22 mouse cellular contexts compared by ENCODE assay signal in the genomic region with DNA sequence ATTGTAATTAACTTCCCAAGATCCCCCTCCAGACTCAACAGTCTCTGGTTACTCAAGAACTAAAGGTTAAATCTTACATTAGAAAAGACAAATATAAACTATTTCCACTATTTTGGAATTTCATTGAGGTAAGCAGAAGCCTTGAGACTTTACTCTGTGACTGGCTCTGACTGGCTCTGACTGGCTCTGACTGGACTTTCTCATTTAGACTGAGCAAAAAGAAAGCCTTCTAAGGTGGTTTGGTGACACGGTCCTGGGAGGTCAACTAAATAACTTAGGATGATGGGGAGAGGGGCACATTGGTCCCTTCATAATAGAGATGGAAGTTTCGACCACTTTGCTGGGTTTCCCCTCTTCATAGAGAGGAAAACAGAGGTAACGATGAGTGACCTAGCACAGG.
DNase-seq lines count a peak whose midpoint lies in the region; ATAC-seq lines count a peak whose summit lies in the region.
"Had no signal": no experiment of that assay in that cellular context is flagged by ENCODE, and none has a peak within 500 bp of the region (broad histone marks: within the 10 kb centered on the region; RNA-seq: fewer than 3 reads in every experiment).

No protein-coding gene starts in this region.

- peaks cover 68% of the 10 kb centered on the region for H3K27me3 ChIP-seq in kidney, embryonic 16.5 days (ENCODE audit: insufficient read depth, low read length)
- peaks cover 73% of the 10 kb centered on the region for H3K27me3 ChIP-seq in midbrain, embryonic 11.5 days (ENCODE audit: control insufficient read depth, insufficient read depth, low read length)
- H3K27me3 ChIP-seq in midbrain, embryonic 13.5 days, result peaks cover 98% of the 10 kb centered on the region
- peaks cover 43% of the 10 kb centered on the region for H3K27me3 ChIP-seq in limb, embryonic 10.5 days (ENCODE audit: low read depth, poor library complexity, severe bottlenecking)

- DNase-seq in kidney, postnatal 10 days, result no peak
- peak; percentile 61 for DNase-seq in midbrain, embryonic 11.5 days (ENCODE audit: low spot score, missing footprints)
- peak; percentile 39 for DNase-seq in ZHBTc4 (ENCODE audit: low read depth, low spot score)
- no peak for DNase-seq in limb, embryonic 10.5 days (ENCODE audit: low spot score)
- DNase-seq in spleen, postnatal 4 days (ENCODE audit: low spot score in 2 of 2), result no peak
- DNase-seq in layer of hippocampus, adult 11-12 months (ENCODE audit: low spot score), result no peak
- DNase-seq: adrenal gland, adult 2 months; adrenal gland, adult 8-10 months; adrenal gland, postnatal 10 days; adrenal gland, postnatal 14 days; adrenal gland, postnatal 25 days; adrenal gland, postnatal 36 days; B cell, adult 2 months; cerebellum, adult 11 months; cerebellum, adult 11-12 months; cerebellum, adult 18-20 months had no signal

- H3K9ac ChIP-seq in kidney, embryonic 16.5 days (replicated peaks; ENCODE audit: low read length), result no peak overlapping the region
- H3K9ac ChIP-seq in midbrain, embryonic 11.5 days (ENCODE audit: low read length), result no peak overlapping the region
- no peak overlapping the region for H3K9ac ChIP-seq in midbrain, embryonic 13.5 days (replicated peaks)

- WGBS in kidney, embryonic 16.5 days, result 72% methylated on average over 3 of the region's 3 CpGs
- WGBS in midbrain, embryonic 11.5 days, result 77% methylated on average over 3 of the region's 3 CpGs
- 82% methylated on average over 3 of the region's 3 CpGs for WGBS in midbrain, embryonic 13.5 days
- 80% methylated on average over 3 of the region's 3 CpGs for WGBS in limb, embryonic 10.5 days

- no peaks in the 10 kb centered on the region for H3K36me3 ChIP-seq in kidney, embryonic 16.5 days (ENCODE audit: insufficient read depth, low read length)
- H3K36me3 ChIP-seq in midbrain, embryonic 11.5 days (ENCODE audit: control insufficient read depth, insufficient read depth, low read length), result no peaks in the 10 kb centered on the region
- no peaks in the 10 kb centered on the region for H3K36me3 ChIP-seq in midbrain, embryonic 13.5 days
- H3K36me3 ChIP-seq in limb, embryonic 10.5 days, result no peaks in the 10 kb centered on the region
- H3K36me3 ChIP-seq: G1E had no signal

- H3K4me3 ChIP-seq in kidney, embryonic 16.5 days (ENCODE audit: low read length), result no peak overlapping the region
- H3K4me3 ChIP-seq in midbrain, embryonic 11.5 days (ENCODE audit: low read depth, low read length), result no peak overlapping the region
- H3K4me3 ChIP-seq in midbrain, embryonic 13.5 days (replicated peaks), result no peak overlapping the region
- no peak overlapping the region for H3K4me3 ChIP-seq in limb, embryonic 10.5 days

- H3K4me2 ChIP-seq in kidney, embryonic 16.5 days (replicated peaks; ENCODE audit: low read depth, low read length), result no peak overlapping the region
- no peak overlapping the region for H3K4me2 ChIP-seq in midbrain, embryonic 11.5 days
- H3K4me2 ChIP-seq in midbrain, embryonic 13.5 days (replicated peaks), result no peak overlapping the region

- H3K27ac ChIP-seq in kidney, embryonic 16.5 days (ENCODE audit: low read length), result no peak overlapping the region
- H3K27ac ChIP-seq in midbrain, embryonic 11.5 days (ENCODE audit: low read depth, low read length), result no peak overlapping the region
- H3K27ac ChIP-seq in midbrain, embryonic 13.5 days, result no peak overlapping the region
- H3K27ac ChIP-seq in limb, embryonic 10.5 days, result peak overlapping the region; percentile 44

- peak; percentile 67; the same call in 1 of the 2 replicates for ATAC-seq in kidney, embryonic 16.5 days (ENCODE audit: low FRiP score, low TSS enrichment)
- no peak for ATAC-seq in midbrain, embryonic 11.5 days (ENCODE audit: low FRiP score)
- no peak for ATAC-seq in midbrain, embryonic 13.5 days
- ATAC-seq: activated CD4-positive, CD25-positive, alpha-beta regulatory T cell, adult 4 months; CD4-positive, CD25-positive, alpha-beta regulatory T cell, adult 4 months; Patski had no signal

- peaks cover 8% of the 10 kb centered on the region; the same call in 1 of the 2 replicates for H3K4me1 ChIP-seq in kidney, embryonic 16.5 days (ENCODE audit: insufficient read depth, low read length)
- 0 out of 2 replicates have a peak, but pooled peaks cover 3% of the 10 kb centered on the region for H3K4me1 ChIP-seq in midbrain, embryonic 11.5 days (ENCODE audit: control insufficient read depth, insufficient read depth, low read length)
- H3K4me1 ChIP-seq in midbrain, embryonic 13.5 days (replicated peaks), result peaks cover 8% of the 10 kb centered on the region; the same call in 1 of the 2 replicates
- peaks cover 82% of the 10 kb centered on the region for H3K4me1 ChIP-seq in limb, embryonic 10.5 days

- no peaks in the 10 kb centered on the region for H3K9me3 ChIP-seq in kidney, embryonic 16.5 days (ENCODE audit: low read length)
- H3K9me3 ChIP-seq in midbrain, embryonic 11.5 days (ENCODE audit: control insufficient read depth, low read length), result no peaks in the 10 kb centered on the region
- H3K9me3 ChIP-seq in midbrain, embryonic 13.5 days, result no peaks in the 10 kb centered on the region
- no peaks in the 10 kb centered on the region for H3K9me3 ChIP-seq in limb, embryonic 10.5 days (replicated peaks)
- H3K9me3 ChIP-seq: G1E had no signal

Comparison
In these comparisons a context has a peak if more than half of its experiments do, and no peak if none do; other contexts are left out.
1. DNase-seq: peak in midbrain, embryonic 11.5 days (single experiment) and ZHBTc4 (single experiment); none in kidney, postnatal 10 days (single experiment), limb, embryonic 10.5 days (single experiment), spleen, postnatal 4 days (0 of 2) and layer of hippocampus, adult 11-12 months (single experiment).